ENCODE assay signal across 11 mouse cellular contexts in the genomic region with DNA sequence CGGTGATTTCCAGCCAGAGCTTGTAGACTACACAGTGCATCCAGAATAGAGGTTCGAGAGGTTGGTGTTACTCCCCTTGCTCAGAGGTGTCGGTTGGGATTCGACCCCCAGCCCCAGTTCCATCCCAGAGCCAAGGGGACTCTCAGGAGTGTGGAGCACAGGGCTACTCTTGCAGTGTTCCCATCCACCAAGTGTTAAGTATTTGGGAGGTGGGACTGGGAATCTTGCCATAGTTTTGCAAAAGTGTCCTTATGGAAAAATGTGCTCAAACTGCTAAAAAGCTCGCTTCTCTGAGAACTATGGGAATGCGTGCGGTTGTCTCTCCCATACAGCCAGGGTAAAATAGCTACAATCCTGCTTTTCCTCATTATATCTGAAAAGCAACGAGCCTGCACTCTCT.
"Had no signal": no experiment of that assay in that cellular context is flagged by ENCODE, and none has a peak within 500 bp of the region (broad histone marks: within the 10 kb centered on the region; RNA-seq: fewer than 3 reads in every experiment).

No protein-coding gene starts in this region.

- H3K4me3 ChIP-seq: kidney, embryonic 15.5 days; limb, embryonic 13.5 days; liver, embryonic 13.5 days had no signal

- H3K9ac ChIP-seq: kidney, embryonic 15.5 days; limb, embryonic 13.5 days; liver, embryonic 13.5 days had no signal

- H3K4me2 ChIP-seq: kidney, embryonic 15.5 days; limb, embryonic 13.5 days; liver, embryonic 13.5 days; midbrain, embryonic 11.5 days had no signal

- H3K9me3 ChIP-seq: kidney, embryonic 15.5 days; limb, embryonic 13.5 days; liver, embryonic 13.5 days had no signal

- H3K27me3 ChIP-seq: liver, embryonic 13.5 days had no signal

- DNase-seq: kidney, adult 11 months; kidney, adult 8-10 months; kidney, postnatal 10 days; kidney, postnatal 36 days; left cerebral cortex, postnatal 4 days; liver, embryonic 13.5 days; midbrain, embryonic 14.5 days; thymus, postnatal 36 days had no signal

- H3K36me3 ChIP-seq: kidney, embryonic 15.5 days; limb, embryonic 13.5 days; liver, embryonic 13.5 days had no signal

- H3K27ac ChIP-seq: kidney, embryonic 15.5 days; limb, embryonic 13.5 days; liver, embryonic 13.5 days had no signal
